Mouse (Mus musculus) T-helper 17 cell (primary cell): ENCODE measurements around the gene Ifi213.
"Not testable (repeated sequence)": the region's sequence is repeated elsewhere in the genome, so short reads cannot be mapped to it uniquely, and the experiment has no call there.

Experiments used
- in situ Hi-C, 2 experiments: fragments of 300-600 bp; cut with MboI, MseI; formaldehyde crosslinking; loops; 1 replicate in 1 of 2; 2 replicates in 1 of 2; pipeline ENCODE4 v1.15.1; 2025; ENCODE audit warnings: high pct_unique_total_duplicates in 2 of 2

The Ifi213 gene

DNA sequence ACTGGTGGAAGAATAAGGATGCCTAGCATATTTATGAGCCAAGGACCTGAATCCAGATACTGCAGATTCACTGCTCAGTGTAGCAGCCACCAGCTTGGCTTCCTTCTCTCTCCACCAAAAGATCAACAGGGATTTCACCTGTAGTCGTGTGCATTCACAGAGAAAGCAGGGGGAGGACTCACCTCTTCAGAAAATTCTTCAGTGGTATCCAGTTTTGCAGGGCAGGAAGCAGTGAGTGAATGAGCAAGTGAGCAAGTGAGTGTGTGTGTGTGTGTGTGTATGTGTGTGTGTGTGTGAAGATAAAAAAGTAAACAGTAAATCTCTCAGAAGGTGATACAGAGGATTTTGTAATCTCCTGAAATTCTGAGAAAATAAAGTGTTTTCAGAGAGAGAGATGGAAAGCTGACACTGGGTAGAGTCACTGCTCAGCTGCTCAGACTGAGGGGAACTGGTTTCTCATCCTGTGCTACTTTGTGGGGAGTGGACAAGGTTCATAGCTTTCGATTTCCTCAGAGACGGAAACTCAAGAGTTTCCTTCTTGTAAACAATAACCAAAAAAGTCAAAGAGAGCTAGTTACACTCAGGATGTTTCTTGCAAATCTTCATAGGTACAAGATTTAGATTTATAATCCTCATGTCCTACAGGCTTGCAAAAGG is at the start of gene Ifi213:
TSS of gene Ifi213 (minus strand) at position 437 of the 657 bp plus-strand sequence.
- in situ Hi-C loops, result not testable (repeated sequence)

- in situ Hi-C loops, result no loop called here
Observed at GRCm38 (mm10) chr1:173645393-173645792, 46.3 kb upstream of the Ifi213 start.

GRCm38 (mm10) chr1:173633969-173634645 is 35.0 kb upstream of the Ifi213 start:
- in situ Hi-C loops, result no loop called here

DNA sequence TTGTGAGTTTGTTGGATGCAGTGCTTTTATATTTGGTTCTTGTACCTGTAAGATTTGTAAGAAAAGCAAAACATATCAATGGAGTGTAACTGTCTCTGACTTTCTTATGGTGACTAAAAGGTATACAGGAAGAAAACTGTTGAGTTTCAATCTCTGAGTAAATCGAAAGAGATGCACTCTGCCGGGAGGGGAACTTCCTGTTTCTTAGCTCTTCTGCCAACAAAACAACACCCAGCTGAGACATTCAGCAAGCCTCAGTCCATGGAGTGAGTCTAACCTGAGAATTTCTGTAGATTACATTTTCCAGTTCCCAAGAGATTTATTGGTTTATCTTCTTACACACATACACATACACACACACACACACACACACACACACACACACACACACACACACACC is 31.5 kb upstream of the Ifi213 start, which contains the start of gene Ifi209:
TSS of gene Ifi209 (plus strand) at position 296 of the 400 bp plus-strand sequence.
- in situ Hi-C loops, result not testable (repeated sequence)

- in situ Hi-C loops, result loop anchor here in 1 of 2 experiments (10.0 kb wide), 1 partner anchor 112 kb away; no protein-coding TSS in a partner anchor
Observed at GRCm38 (mm10) chr1:173626686-173627085, 27.6 kb upstream of the Ifi213 start.

- in situ Hi-C loops, result loop anchor here in 1 of 2 experiments (5.0 to 10.0 kb wide), 2 partner anchors 109 to 408 kb away; partner anchors contain the start of gene Ifi205
Observed at GRCm38 (mm10) chr1:173624052-173624451, 25.0 kb upstream of the Ifi213 start.

- in situ Hi-C loops, result loop anchor here in 1 of 2 experiments (5.0 to 10.0 kb wide), 2 partner anchors 107 to 410 kb away; partner anchors contain the start of gene Ifi205
Observed at GRCm38 (mm10) chr1:173622216-173622615, 23.1 kb upstream of the Ifi213 start.

DNA sequence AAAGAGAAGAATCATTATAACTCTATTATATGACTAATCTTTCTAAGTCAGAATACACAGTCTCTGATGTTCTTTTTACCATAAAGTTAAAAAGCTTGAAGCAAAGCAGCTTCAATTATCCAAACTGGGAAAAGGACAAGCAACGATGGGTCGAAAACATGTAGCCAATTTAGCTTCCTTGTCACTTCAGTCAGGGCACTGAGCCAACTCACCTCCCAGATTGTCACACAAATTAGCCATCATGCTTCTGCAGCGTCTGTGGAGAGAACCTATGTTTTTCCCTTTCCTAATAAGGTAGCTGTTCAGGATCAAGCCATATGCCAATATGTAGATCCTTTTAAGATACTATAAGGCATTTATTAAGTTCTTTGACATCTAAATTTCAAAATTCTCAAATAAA is 11.2 kb upstream of the Ifi213 start:
- in situ Hi-C loops, result loop anchor here in 1 of 2 experiments (5.0 kb wide), 1 partner anchor 57 kb away; no protein-coding TSS in a partner anchor

DNA sequence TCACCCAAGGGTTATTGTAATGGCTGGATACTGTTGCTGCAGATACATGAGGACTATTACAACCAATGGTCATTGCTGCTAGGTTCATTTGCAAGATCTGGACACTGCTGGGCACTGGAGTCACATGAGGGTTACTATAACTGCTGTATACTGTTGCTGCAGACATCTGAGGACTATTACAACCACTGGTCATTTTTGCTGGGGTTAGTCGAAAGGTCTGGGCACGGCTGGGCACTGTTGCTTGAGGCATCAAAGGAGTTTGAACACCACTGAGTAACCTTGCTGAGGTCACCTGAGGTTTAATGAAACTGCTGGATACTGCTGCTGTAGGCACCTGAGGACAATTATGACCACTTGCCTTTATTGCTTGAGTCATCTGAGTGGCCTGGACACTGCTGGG is 9.4 kb downstream of the Ifi213 start:
- in situ Hi-C loops, result not testable (repeated sequence)

GRCm38 (mm10) chr1:173579921-173580585 is 19.0 kb downstream of the Ifi213 start:
- in situ Hi-C loops, result no loop called here

GRCm38 (mm10) chr1:173579079-173579478 is 20.0 kb downstream of the Ifi213 start:
- in situ Hi-C loops, result no loop called here

GRCm38 (mm10) chr1:173550491-173551050 is 48.5 kb downstream of the Ifi213 start:
- in situ Hi-C loops, result not testable (repeated sequence)

DNA sequence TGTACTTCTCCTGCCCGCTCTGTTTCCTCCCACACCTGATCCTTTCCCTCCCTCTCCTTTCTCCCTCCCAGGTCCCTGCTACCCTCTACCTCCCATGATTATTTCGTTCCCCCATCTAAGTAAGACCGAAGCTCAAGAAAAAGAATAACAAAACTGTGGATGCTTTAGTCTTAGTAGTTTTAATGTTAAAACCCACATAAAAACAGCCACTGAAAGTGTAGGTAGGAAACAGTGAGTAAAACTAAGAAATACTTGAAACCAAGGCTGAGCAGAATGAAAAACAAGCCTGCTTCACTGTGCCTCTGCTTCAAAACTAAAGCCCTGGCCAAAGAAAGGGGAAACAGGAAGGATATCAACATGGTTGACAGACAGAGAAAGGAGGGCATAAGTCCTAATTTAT is 50.3 kb downstream of the Ifi213 start:
- in situ Hi-C loops, result not testable (repeated sequence)

GRCm38 (mm10) chr1:173535791-173536190 is 63.3 kb downstream of the Ifi213 start, which contains the start of gene Ifi214:
Ifi214 (minus strand) TSS chr1:173535957.
- in situ Hi-C loops, result not testable (repeated sequence)

- in situ Hi-C loops, result no loop called here
Observed at GRCm38 (mm10) chr1:173521452-173521851, 77.6 kb downstream of the Ifi213 start.
